Mouse (Mus musculus) olfactory bulb, adult 2 months (tissue): Measurements from ENCODE around the gene Dvl2. TPM values are rescaled to one million over a fixed set of nuclear protein-coding genes. Genes with fewer than 3 reads are reported as not detected.
A peak's percentile ranks its signal among the peaks of the same experiment; 100 is the strongest.

Source experiments
- H3K27ac ChIP-seq: fragments of 200-500 bp; 2 replicates; pipeline ENCODE4 v1.5.1; 2012; ENCODE audit warnings: low read depth, low read length; ENCODE audit not compliant: insufficient read depth
- H3K4me1 ChIP-seq: fragments of 200-500 bp; 2 replicates; pipeline ENCODE4 v1.6.1; 2012; ENCODE audit warnings: low read length; ENCODE audit not compliant: control insufficient read depth, insufficient read depth
- H3K4me3 ChIP-seq: fragments of 200-500 bp; 2 replicates; pipeline ENCODE4 v1.5.1; 2012; ENCODE audit warnings: mild to moderate bottlenecking, low read depth, low read length, moderate library complexity; ENCODE audit not compliant: insufficient read depth
- CTCF ChIP-seq: fragments of 200-500 bp; IDR thresholded peaks from 2 replicates; pipeline ENCODE4 v1.5.1; 2012; ENCODE audit warnings: low read depth, mild to moderate bottlenecking, low read length, moderate library complexity; ENCODE audit not compliant: insufficient read depth
- POLR2A ChIP-seq: fragments of 200-500 bp; IDR thresholded peaks from 2 replicates; pipeline ENCODE4 v1.6.1; 2012; ENCODE audit warnings: mild to moderate bottlenecking, low read depth, low read length, moderate library complexity; ENCODE audit not compliant: insufficient read depth
- WGBS: fragments of 180-500 bp; shearing (Covaris S2); methylation state at CpG from one replicate; pipeline ENCODE4 v1.1.7; 2018; 5-methylcytosine and 5-hydroxymethylcytosine counted together
- polyA plus RNA-seq: library from polyadenylated mRNA; stranded (reverse); fragments of >200 nt; gene quantifications from 2 replicates; pipeline ENCODE4 v1.2.4, GENCODE M21; 2012; ENCODE audit warnings: low replicate concordance; ENCODE audit not compliant: missing spikeins, insufficient read depth, insufficient read length

Dvl2 gene
- polyA plus RNA-seq, 1 experiment, result not detected

DNA sequence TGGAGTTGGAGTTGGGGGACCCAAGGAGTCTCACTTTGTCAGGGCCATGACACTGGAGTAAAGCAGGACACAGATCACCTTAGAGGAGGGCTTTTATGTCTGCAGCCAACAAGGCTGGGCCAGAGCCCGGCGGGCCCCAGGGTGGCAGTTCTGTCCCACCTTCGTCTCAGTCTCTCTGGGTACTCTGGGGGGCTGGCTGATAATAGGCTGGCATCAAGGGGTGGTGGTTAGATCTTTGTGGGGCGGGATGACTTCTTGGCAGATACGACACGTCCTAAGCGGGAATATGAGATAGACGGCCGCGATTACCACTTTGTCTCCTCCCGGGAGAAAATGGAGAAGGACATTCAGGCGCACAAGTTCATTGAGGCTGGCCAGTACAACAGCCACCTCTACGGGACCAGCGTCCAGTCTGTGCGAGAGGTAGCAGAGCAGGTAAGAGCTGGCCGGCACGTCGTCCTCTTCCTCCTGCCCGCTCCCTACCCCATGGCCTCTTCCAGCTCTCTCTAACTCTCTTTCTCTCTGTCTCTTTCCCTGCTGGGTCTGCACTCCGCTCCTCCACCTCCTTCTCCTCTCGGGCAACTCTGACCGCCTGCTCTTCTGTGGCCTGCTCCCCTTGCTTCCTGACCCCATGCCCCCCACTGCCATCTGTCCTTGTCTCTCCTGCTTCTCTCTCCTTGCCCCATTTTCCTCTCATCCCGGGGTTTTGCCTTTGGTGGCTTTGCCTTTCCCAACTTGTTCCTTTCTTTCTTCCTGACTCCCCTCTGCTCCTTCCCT, 42.1 kb downstream of the Dvl2 start:
- TF ChIP-seq CTCF (no peak), POLR2A (no peak)
- Histone ChIP-seq H3K4me3 (no peak overlapping the region), H3K27ac (no peak overlapping the region), H3K4me1 (no peaks in the 10 kb centered on the region)
- WGBS, result 81% methylated on average over 23 of the region's 23 CpGs

DNA sequence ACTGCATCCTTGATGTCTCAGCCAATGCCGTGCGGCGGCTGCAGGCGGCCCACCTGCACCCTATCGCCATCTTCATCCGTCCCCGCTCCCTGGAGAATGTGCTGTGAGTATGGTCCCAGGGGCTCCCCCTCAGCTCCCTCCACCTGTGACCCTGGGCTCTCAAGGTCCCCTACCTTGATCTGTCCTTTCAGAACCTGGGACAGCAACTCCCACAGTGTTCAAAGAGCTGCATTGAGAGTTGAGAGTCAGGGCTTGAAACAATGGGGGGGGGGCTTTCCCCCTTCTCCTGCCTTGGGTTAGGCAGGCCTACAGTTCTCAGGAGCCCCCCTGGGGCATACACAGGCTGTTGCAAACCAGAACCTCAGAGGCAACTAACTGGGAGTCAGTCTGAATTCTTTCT, 43.3 kb downstream of the Dvl2 start:
- TF ChIP-seq POLR2A (no peak), CTCF (no peak)
- Histone ChIP-seq H3K4me1 (no peaks in the 10 kb centered on the region), H3K27ac (no peak overlapping the region), H3K4me3 (no peak overlapping the region)
- WGBS, result 91% methylated on average over 7 of the region's 7 CpGs

DNA sequence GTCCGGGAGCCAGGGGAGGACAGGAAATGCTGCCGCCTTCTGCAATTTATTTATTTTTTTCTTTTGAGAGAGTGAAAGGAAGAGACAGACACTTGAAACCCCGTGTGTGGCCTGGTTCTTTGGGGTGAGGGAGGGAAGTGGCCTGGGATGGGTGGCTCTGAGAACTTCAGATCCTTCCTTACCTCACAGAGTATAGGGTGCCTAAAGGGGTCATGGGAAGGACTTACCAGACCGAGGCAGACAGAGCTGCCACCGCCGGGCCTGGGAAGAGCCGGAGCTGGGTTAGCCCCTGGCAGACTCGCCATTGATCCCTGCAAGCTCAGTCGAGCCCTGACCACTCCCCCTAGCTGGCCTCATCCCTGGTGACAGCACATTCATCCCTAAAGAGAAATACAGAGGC, 45.0 kb downstream of the Dvl2 start:
- WGBS, result 48% methylated on average over 9 of the region's 9 CpGs

DNA sequence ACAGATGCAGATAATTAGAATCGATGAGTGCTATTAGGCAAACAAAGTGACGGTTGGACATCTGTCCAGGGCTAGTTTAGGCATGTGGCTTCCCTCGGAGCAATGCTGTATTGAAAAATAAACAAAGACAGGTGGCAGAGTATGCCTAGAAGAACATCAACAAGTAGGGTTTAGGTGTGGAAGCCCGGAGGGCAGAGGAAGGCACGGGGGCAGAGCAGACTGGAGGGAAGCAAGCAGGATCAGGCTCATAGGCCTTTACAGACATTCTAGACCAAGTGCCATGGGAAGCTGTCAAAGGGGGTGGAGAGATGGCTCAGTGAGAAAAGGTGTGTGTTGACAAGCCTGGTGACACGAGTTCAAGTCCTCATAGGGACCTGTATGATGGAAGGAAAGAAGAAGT, 49.0 kb downstream of the Dvl2 start:
- 62% methylated on average over 6 of the region's 6 CpGs for WGBS
- no peak overlapping the region for H3K4me3 ChIP-seq
- no peak overlapping the region for H3K27ac ChIP-seq
- no peak for TF ChIP-seq CTCF
- TF ChIP-seq POLR2A, result no peak
- H3K4me1 ChIP-seq, result peaks cover 3% of the 10 kb centered on the region

More for the DNA sequence above, 45.0 kb downstream of the Dvl2 start:
- H3K4me3 ChIP-seq, result no peak overlapping the region
- TF ChIP-seq POLR2A (no peak), CTCF (no peak)
- no peaks in the 10 kb centered on the region; the same call in 1 of the 2 replicates for H3K4me1 ChIP-seq
- H3K27ac ChIP-seq, result no peak overlapping the region

DNA sequence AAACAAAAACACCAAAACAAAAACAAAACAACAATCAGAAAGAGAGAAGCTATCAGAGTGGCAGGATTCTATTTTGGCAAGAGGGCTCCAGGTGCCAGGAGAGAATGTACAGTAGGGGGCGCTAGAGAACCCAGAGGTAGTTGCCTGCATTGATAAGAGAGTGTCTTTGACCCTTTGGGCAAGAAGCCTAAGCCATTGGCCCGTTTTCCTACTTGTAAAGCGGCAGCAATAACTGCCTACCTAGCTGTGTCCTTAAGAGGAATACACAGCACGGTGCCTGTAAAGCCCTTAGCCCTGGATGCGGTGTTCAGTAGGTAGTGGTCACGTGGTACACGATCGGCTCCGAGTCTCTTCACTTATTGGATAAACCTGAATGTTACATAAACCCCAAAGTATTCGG, 49.4 kb downstream of the Dvl2 start:
- WGBS, result 51% methylated on average over 10 of the region's 10 CpGs
- TF ChIP-seq CTCF (no peak), POLR2A (no peak)
- no peak overlapping the region for H3K4me3 ChIP-seq
- H3K4me1 ChIP-seq, result peaks cover 3% of the 10 kb centered on the region
- H3K27ac ChIP-seq, result no peak overlapping the region

DNA sequence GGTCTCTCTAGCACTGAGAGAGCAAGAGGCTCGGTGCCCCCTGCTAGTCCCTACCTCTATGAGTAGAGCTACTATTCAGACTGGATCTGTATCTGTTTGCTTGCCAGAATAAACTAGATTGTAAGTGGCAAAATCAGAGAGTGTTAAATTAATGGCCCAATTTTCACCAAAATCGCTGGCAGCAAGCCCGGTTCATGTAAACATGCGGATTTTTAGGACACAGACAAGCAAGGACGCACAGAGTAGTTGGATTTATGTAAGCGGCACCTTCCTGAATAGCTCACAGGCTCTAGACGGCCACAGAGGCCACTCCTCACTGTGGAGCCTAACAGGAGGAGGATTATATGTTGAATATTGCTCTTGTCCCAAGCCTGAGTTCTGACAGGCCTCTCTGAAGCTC, 52.8 kb downstream of the Dvl2 start:
- Histone ChIP-seq H3K4me1 (peaks cover 7% of the 10 kb centered on the region), H3K27ac (no peak overlapping the region), H3K4me3 (no peak overlapping the region)
- 50% methylated on average over 7 of the region's 7 CpGs for WGBS
- no peak for TF ChIP-seq CTCF
- TF ChIP-seq POLR2A, result no peak

DNA sequence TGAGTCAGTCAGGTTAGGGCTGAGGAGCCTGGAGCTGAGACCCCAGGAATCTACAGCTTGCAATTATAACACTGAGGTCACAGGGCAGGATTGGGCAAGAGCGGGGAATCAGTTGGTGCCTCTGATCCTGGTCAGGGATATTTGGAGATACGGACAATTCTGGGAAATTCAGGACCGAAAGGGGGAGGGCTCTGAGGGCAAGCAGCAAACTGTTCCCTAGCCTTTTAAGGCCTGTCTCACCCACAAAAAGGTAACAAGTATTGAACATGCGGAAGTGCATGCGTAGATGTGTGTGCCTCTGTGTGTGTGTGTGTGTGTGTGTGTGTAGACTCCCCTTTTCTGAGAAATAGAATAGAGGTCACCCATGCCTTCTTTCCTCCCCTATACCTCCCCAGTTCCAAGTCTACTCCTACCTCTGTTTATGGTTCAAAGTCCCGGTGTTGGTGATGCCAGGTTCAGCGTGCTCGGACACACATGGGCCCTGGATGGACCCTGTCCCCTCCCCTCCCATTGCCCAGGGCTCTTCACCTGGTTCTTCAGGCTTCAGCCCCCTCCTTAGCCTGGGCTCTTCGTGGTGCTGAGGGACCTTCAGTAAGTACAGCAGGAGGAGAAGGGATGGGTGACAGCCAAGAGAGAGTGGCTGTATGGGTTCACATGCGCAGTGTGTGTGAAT, 53.6 kb downstream of the Dvl2 start, which contains the start of gene Asgr1:
TSS of gene Asgr1 (plus strand) at position 188 of the 673 bp plus-strand sequence.
- Histone ChIP-seq H3K4me1 (peaks cover 7% of the 10 kb centered on the region), H3K27ac (no peak within 1 kb of the TSS), H3K4me3 (no peak within 1 kb of the TSS)
- WGBS, result 88% methylated on average over 10 of the region's 10 CpGs
- no peak for TF ChIP-seq POLR2A
- TF ChIP-seq CTCF, result no peak

DNA sequence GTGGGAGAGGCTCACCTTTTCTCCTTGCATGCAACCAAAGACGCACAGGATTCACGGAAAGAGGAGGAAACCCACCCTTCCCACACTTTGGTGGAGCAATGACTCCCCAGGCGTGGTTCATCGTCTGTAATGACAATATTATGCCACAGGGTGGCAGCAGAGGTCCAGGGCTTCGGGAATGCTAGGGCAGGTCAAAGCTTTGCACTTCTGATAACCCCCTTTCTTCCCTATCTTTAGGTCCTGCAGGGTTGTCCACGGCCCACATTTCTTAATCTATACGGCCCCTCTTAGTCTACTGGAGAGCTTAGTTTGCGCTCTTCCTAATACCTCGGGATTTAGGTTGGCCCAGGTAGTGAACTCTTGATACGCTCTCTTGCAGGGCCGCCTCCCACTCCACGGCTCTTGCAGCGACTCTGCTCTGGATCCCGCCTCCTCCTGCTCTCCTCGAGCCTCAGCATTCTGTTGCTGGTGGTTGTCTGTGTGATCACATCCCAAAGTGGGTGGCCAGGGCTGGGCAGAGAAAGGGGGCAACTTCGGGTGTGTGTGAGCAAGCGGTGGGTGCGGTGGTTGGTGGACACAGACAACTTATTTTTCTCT, 55.3 kb downstream of the Dvl2 start:
- whole genome bisulfite sequencing, result 22% methylated on average over 18 of the region's 18 CpGs
- no peak overlapping the region for H3K27ac ChIP-seq
- TF ChIP-seq POLR2A, result no peak
- peak; percentile 57; the same call in 1 of the 2 replicates for TF ChIP-seq CTCF
- no peak overlapping the region for H3K4me3 ChIP-seq
- H3K4me1 ChIP-seq, result peaks cover 4% of the 10 kb centered on the region; the same call in 1 of the 2 replicates

DNA sequence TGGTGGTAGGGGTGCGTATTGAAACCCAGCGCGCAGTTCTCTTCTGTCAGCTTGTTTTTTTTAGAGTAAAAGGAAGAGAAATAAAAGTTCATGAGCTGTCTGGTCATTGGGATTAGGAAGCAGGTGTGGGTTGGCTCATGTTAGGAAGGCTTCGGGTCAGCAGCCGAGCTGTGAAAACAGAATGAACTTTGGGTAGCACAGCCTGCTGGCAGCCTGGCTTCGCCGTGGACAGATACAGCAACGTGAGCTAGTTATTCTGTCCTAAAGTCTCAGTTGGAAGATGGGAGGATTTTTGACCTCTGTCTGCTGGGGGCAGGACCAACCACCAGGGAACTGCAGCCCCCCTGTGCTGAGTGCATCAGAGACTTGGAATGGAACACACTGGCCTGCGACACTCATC, 57.4 kb downstream of the Dvl2 start:
- peaks cover 4% of the 10 kb centered on the region; the same call in 1 of the 2 replicates for H3K4me1 ChIP-seq
- no peak overlapping the region for H3K27ac ChIP-seq
- no peak overlapping the region for H3K4me3 ChIP-seq
- TF ChIP-seq CTCF (no peak), POLR2A (no peak)
- 76% methylated on average over 9 of the region's 9 CpGs for WGBS
